Mouse (Mus musculus): ENCODE results near the gene Rac1. TPM values are rescaled to one million over a fixed set of nuclear protein-coding genes. Genes with fewer than 3 reads are reported as not detected.
"Not testable (repeated sequence)": the region's sequence is repeated elsewhere in the genome, so short reads cannot be mapped to it uniquely, and the experiment has no call there.

Rac1 gene
- total RNA-seq, 2 experiments from 2014 or later, result 114 to 654 TPM

GRCm38 (mm10) chr5:143526698-143527331 is 1.0 kb downstream of the Rac1 start:
- peak; percentile 20; the same call in 1 of the 2 replicates for ATAC-seq (replicated peaks; ENCODE audit: poor library complexity)

- no peak for ATAC-seq (replicated peaks; ENCODE audit: poor library complexity)
These were observed 2.2 kb downstream of the Rac1 start for GRCm38 (mm10) chr5:143525454-143526225.

GRCm38 (mm10) chr5:143522882-143523281 is 5.0 kb downstream of the Rac1 start:
- ATAC-seq (replicated peaks; ENCODE audit: poor library complexity), result no peak

GRCm38 (mm10) chr5:143520415-143520814 is 7.4 kb downstream of the Rac1 start:
- no peak for ATAC-seq (replicated peaks; ENCODE audit: poor library complexity)

- ATAC-seq (replicated peaks; ENCODE audit: poor library complexity), result peak; percentile 55
These were observed 9.7 kb downstream of the Rac1 start for GRCm38 (mm10) chr5:143518045-143518591.

GRCm38 (mm10) chr5:143517436-143517835 is 10.4 kb downstream of the Rac1 start:
- ATAC-seq (replicated peaks; ENCODE audit: poor library complexity), result peak; percentile 59

- ATAC-seq (replicated peaks; ENCODE audit: poor library complexity), result no peak
These were observed 10.8 kb downstream of the Rac1 start for GRCm38 (mm10) chr5:143517005-143517404.

- no peak for ATAC-seq (replicated peaks; ENCODE audit: poor library complexity)
These were observed 13.0 kb downstream of the Rac1 start for GRCm38 (mm10) chr5:143514878-143515277.

GRCm38 (mm10) chr5:143512305-143512704 is 15.5 kb downstream of the Rac1 start:
- ATAC-seq (replicated peaks; ENCODE audit: poor library complexity), result peak; percentile 21; the same call in 1 of the 2 replicates

- ATAC-seq (replicated peaks; ENCODE audit: poor library complexity), result no peak
These were observed 16.3 kb downstream of the Rac1 start for GRCm38 (mm10) chr5:143511577-143511976.

- ATAC-seq (replicated peaks; ENCODE audit: poor library complexity), result peak; percentile 83
These were observed 18.1 kb downstream of the Rac1 start for GRCm38 (mm10) chr5:143509737-143510136.

GRCm38 (mm10) chr5:143509294-143509693 is 18.5 kb downstream of the Rac1 start:
- peak; percentile 38 for ATAC-seq (replicated peaks; ENCODE audit: poor library complexity)

GRCm38 (mm10) chr5:143505545-143505944 is 22.3 kb downstream of the Rac1 start:
- no peak for ATAC-seq (replicated peaks; ENCODE audit: poor library complexity)

GRCm38 (mm10) chr5:143505056-143505455 is 22.8 kb downstream of the Rac1 start:
- no peak for ATAC-seq (replicated peaks; ENCODE audit: poor library complexity)

- ATAC-seq (replicated peaks; ENCODE audit: poor library complexity), result peak; percentile 69
These were observed 23.4 kb downstream of the Rac1 start for GRCm38 (mm10) chr5:143504453-143504852.

- ATAC-seq (replicated peaks; ENCODE audit: poor library complexity), result no peak
These were observed 24.1 kb downstream of the Rac1 start for GRCm38 (mm10) chr5:143503740-143504139.

- ATAC-seq (replicated peaks; ENCODE audit: poor library complexity), result no peak
These were observed 24.8 kb downstream of the Rac1 start for GRCm38 (mm10) chr5:143502899-143503557.

- no peak for ATAC-seq (replicated peaks; ENCODE audit: poor library complexity)
These were observed 26.2 kb downstream of the Rac1 start for GRCm38 (mm10) chr5:143501649-143502048.

GRCm38 (mm10) chr5:143501140-143501539 is 26.7 kb downstream of the Rac1 start:
- no peak for ATAC-seq (replicated peaks; ENCODE audit: poor library complexity)

- not testable (repeated sequence) for ATAC-seq (replicated peaks; ENCODE audit: poor library complexity)
These were observed 27.1 kb downstream of the Rac1 start for GRCm38 (mm10) chr5:143500711-143501110.

GRCm38 (mm10) chr5:143499686-143500085 is 28.1 kb downstream of the Rac1 start:
- peak; percentile 52 for ATAC-seq (replicated peaks; ENCODE audit: poor library complexity)

Data from megakaryocyte progenitor cell, adult 5-6 weeks (primary cell).